Mouse (Mus musculus): Measurements from ENCODE around the gene Lrrc43. TPM values are rescaled to one million over a fixed set of nuclear protein-coding genes. Genes with fewer than 3 reads are reported as not detected.
"Not testable (repeated sequence)": the region's sequence is repeated elsewhere in the genome, so short reads cannot be mapped to it uniquely, and the experiment has no call there.

Lrrc43 gene
- total RNA-seq (2021) = not detected
- long read RNA-seq, experiment 1 = 0 reads
- long read RNA-seq, experiment 2 = 0 reads

- no peak for DNase-seq (ENCODE audit: low spot score in 2 of 2)
Observed at GRCm38 (mm10) chr5:123489112-123489785, at the start of gene Lrrc43, which contains the start of gene Il31. Gene Lrrc43, plus strand, starts transcription at chr5:123489305. Gene Il31, minus strand, starts transcription at chr5:123489489.

- no peak for DNase-seq (ENCODE audit: low spot score in 2 of 2)
Observed at GRCm38 (mm10) chr5:123439312-123439711, 49.8 kb upstream of the Lrrc43 start.

DNA sequence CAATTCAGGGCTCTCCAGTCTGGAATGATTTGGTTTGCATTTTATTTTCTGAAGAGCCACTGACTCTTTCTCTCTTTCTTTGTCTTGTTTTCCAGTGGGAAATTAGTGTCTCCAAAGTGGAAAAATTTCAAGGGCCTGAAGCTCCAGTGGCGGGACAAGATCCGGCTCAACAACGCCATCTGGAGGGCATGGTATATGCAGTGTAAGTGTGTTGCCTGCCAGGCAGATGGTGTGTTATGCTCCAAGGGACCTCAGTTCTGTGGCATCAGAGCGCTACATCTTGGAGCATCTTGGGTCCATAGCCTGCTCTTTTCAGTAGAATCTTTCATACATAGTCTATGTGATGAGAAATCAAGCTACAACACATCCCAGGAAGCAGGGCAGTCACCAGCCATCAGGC, 49.2 kb upstream of the Lrrc43 start:
- DNase-seq (ENCODE audit: low spot score in 2 of 2) = no peak

GRCm38 (mm10) chr5:123440664-123441063, 48.4 kb upstream of the Lrrc43 start:
- DNase-seq (ENCODE audit: low spot score in 2 of 2) = no peak

GRCm38 (mm10) chr5:123442283-123442682, 46.8 kb upstream of the Lrrc43 start:
- no peak for DNase-seq (ENCODE audit: low spot score in 2 of 2)

DNA sequence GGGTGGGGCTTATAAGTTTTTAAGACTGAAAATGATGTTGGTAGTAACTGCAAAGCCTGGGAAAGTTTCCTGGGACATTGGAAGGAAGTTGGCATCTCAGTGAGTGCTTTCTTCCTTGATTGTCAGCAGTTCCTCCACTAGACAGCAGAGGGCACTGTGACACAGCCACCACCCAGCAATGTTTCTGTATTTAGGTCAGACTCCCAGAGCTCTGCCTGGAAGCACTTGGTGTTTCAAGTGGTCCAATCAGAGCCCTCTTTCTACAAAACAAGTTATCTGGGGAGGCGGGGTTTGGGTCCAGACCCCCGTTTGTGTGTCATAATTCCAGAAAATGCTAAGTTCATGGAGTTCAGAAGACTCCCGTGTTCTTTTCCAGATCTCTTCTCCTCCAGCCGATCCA, 45.0 kb upstream of the Lrrc43 start:
- DNase-seq (ENCODE audit: low spot score in 2 of 2) = peak; percentile 34 to 37

GRCm38 (mm10) chr5:123444849-123445334, 44.2 kb upstream of the Lrrc43 start:
- no peak for DNase-seq (ENCODE audit: low spot score in 2 of 2)

GRCm38 (mm10) chr5:123451886-123452285, 37.2 kb upstream of the Lrrc43 start:
- no peak for DNase-seq (ENCODE audit: low spot score in 2 of 2)

DNA sequence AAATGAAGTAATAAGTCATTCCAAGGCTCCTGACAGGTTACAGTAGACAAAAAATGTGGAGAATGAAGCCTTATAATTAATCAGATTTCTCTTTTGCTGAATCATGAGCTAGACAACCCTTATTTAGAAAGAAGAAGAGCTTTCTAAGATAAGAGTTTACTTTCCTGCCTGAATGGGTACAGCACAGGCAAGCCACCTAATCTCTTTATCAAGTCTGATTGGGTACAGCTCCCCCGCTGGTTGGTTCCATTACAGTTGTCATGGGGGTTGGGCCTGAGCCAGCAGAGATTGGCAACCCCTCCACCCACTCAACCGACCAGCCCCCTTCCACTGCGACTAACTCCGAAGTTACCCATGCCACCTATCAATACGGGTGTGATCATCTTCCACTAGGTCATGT, 27.7 kb upstream of the Lrrc43 start:
- DNase-seq (ENCODE audit: low spot score in 2 of 2) = no peak

DNA sequence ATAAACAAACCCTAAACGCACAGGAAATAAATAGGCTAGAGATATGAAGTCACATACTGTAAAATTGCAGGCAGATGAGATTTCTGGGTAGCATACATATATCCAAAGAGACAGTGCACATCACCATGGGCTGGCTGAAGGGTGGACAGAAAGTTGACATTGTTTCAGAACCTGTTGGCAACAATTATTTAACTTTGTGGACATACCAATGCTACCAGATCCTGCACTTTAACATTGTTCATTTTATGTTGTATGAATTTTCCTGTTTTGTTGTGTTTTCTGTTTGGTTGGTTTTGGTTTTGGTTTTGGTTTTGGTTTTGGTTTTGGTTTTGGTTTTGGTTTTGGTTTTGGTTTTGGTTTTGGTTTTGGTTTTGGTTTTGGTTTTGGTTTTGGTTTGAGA, 24.5 kb upstream of the Lrrc43 start:
- DNase-seq (ENCODE audit: low spot score in 2 of 2) = no peak

DNA sequence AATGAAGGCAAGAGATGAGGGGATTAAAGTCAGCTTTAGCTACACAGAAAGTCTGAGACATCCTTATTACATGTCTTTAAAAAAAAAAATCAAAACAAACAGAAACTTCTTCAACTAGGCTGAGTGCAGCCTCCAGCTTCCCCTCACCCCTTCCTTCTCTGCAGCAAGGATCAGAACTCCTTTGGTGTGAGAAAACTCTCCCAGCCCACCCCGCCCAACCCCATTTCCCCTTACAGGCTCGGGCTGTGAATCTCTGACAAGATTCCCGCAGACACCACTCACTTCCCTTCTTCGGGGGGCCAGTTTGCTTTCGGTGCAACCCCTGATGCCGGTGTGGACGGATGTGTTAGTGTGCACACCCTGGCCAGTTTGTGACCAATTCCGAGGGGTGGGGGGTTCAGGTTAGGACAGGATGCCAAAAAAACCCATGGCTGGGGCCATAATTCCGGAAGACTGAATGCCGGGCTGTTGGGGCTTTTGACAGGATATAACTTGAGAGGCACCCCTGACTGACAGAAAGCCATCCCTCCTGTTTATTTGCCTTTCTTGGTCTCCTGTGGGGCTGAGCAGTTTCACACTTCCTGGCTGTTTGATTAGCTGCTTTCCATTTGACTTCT, 18.2 kb upstream of the Lrrc43 start:
- no peak for DNase-seq (ENCODE audit: low spot score in 2 of 2)

GRCm38 (mm10) chr5:123473817-123474216, 15.3 kb upstream of the Lrrc43 start:
- DNase-seq (ENCODE audit: low spot score in 2 of 2) = no peak

DNA sequence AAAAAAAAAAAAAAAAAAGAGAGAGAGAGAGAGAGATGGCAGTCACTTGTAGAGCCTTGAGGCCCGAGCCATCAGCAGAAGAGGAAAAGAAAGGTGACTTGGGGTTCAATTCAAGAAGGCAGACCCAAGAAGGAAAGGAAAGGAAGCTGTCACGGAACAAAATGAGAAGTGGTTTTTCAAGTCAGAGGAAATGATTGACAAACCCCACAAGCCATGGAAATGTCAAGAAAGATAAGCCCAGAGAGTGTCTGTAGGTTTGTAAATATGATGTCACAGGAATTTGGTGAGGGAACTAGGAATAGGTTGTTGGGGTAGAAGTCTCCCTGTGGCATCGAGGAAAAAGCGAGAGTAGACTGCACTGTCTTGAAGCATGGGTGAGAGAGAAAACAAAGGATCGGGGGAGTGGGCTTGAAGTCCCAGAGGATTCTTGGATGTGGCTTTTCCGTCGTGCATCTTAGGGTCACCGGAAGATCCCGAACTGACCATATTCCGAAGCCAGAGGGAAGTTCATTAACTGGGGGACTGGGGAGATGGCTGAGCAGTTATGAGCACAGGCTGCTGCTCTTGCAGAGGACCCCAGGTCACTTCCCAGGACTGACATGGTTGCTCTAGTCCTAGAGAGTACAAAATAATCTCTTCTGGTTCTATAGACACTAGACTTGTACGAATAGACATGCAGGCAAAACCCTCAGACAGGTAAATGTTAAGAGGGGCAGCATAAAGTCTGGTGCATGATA, 1.3 kb upstream of the Lrrc43 start:
- DNase-seq (ENCODE audit: low spot score in 2 of 2) = no peak

DNA sequence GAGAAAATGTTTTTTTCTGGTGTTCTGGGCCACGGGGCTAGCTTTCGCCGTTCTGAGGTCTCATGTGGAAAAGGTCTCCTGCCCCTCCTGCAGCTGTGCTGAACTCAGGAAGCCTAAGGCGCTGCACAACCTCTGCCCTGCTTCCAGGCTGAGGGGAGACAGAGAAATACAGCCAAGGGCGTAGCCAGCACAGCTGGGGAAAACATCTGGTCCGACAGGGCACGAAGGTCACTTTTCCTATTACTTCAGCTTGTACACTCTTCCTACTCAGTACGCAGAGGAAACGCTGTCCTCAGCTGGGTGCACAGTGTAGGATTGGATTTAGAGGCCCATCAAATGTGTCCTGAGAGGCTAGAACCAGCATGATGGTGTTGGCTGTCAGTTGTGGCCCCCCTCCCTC, 830 bp downstream of the Lrrc43 start:
- no peak for DNase-seq (ENCODE audit: low spot score in 2 of 2)

DNA sequence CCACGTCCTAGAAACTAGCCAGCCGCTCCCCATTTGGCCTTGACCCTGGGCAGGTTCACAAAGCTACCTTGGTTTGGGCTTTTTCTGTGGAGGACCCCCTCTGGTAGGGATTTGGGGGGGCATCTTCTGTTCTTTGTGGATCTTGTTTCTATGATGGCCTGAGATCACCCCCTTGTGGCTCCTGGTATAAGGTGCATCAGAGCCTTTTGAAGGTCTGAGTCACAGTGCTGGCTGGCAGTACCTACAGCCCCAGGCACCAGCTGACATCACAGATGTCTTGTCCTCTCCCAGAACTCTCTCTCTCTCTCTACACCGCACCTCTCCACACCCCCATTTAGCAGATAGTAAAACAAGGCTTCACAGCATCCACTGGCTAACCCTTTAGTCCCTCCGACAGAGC, 10.6 kb downstream of the Lrrc43 start:
- no peak for DNase-seq (ENCODE audit: low spot score in 2 of 2)

- DNase-seq (ENCODE audit: low spot score in 2 of 2) = no peak
Observed at GRCm38 (mm10) chr5:123501973-123502372, 12.9 kb downstream of the Lrrc43 start.

DNA sequence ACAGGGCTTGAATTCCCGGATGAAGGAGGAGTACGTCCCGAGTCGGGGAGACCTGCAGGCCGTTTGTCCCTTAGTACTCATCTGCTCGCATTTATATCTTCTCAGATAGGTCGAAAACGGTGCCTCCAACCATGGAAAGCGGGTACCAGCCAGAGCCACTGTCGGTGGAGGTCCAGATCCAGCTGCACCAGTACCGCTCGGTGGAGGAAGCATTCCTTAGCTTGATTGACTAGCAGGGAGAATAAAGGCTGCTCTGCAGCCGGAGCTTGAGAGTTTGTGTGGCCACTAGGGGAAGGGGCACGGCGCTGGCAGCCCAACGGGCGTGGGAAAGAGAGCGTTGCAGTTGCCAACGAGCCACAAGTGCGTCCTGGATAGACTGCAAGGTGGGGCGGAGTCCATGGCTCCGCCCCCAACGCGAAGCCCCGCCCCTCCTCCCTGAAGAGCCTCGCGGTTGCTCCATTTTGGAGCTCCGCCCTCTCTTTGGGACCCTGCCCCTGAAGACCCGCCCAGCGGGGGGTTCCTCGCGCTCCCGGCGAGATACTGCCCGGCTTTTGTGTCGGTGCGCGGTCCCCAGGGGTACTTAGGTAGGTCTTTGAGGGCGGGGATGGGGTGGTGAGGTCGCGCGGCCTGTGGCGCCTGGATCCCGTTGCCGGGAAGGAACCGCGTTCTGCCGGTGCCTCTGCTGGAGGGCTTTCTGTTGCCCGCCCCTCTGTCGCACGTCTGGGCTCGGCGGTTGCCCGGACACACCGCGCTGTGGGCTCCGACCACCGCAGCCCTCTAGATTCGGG, 19.0 kb downstream of the Lrrc43 start:
- DNase-seq (ENCODE audit: low spot score in 2 of 2) = peak; percentile 51 to 59

DNA sequence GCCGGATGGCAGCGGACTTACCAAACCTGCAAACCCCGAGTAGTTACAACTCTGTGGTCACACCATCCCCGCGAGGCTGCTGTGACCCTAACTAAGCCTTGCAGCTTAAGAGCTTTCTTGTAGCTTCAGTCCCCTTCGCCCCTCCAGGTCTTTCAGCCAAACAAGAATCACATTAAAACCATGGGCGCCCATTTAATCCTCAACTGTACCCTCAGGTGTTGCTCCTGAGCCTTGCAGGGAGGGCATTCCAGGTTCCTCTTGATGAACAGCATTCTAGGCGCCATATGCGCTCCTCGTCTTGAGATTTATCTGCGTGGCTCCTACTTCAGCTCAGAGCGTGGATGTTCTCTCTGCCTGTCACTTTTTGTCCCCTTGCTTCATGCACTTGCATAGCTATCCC, 19.8 kb downstream of the Lrrc43 start:
- DNase-seq (ENCODE audit: low spot score in 2 of 2) = no peak

GRCm38 (mm10) chr5:123510160-123510559, 21.1 kb downstream of the Lrrc43 start, which contains the start of gene B3gnt4:
Gene B3gnt4, plus strand, starts transcription at chr5:123510460.
- no peak for DNase-seq (ENCODE audit: low spot score in 2 of 2)

- not testable (repeated sequence) for DNase-seq (ENCODE audit: low spot score in 2 of 2)
Observed at GRCm38 (mm10) chr5:123511426-123511825, 22.3 kb downstream of the Lrrc43 start.

DNA sequence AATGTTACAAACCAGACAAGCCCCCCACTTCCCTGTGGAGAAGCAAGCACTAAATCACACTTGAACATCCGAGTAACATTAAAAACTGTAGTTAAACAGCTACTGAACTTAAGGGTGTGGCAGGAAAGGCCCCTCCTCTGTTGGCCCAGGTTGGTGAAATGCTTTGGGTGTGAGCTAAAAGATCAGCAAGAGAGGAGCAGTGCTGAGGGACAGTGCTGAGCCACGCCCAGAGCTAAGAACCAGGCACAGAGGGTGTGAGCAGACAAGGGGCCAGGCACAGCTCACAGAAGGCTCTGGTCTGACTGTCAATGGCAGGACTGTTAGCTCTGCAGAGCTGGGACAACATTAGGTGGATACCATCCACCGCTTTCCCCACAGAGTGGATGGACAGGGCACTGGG, 23.0 kb downstream of the Lrrc43 start:
- no peak for DNase-seq (ENCODE audit: low spot score in 2 of 2)
